Mouse (Mus musculus): ENCODE measurements around the gene Slc44a1. TPM values are rescaled to one million over a fixed set of nuclear protein-coding genes. Genes with fewer than 3 reads are reported as not detected.

Slc44a1 gene
- total RNA-seq, 2 experiments from 2014 or later = 3.5 to 5.8 TPM

- ATAC-seq (replicated peaks; ENCODE audit: poor library complexity) = no peak
Measured at GRCm38 (mm10) chr4:53430522-53430921, 9.7 kb upstream of the Slc44a1 start.

GRCm38 (mm10) chr4:53431585-53432234 is 8.5 kb upstream of the Slc44a1 start:
- peak; percentile 98 for ATAC-seq (replicated peaks; ENCODE audit: poor library complexity)

GRCm38 (mm10) chr4:53437110-53437755 is 3.0 kb upstream of the Slc44a1 start:
- no peak for ATAC-seq (replicated peaks; ENCODE audit: poor library complexity)

- ATAC-seq (replicated peaks; ENCODE audit: poor library complexity) = no peak
Measured at GRCm38 (mm10) chr4:53438386-53438785, 1.8 kb upstream of the Slc44a1 start.

- ATAC-seq (replicated peaks; ENCODE audit: poor library complexity) = peak; percentile 12; the same call in 1 of the 2 replicates
Measured at GRCm38 (mm10) chr4:53438836-53439480, 1.3 kb upstream of the Slc44a1 start.

- ATAC-seq (replicated peaks; ENCODE audit: poor library complexity) = 0 out of 2 replicates have a peak, but pooled peaks have one; percentile 1
Measured at GRCm38 (mm10) chr4:53439636-53440009, 590 bp upstream of the Slc44a1 start.

GRCm38 (mm10) chr4:53440816-53441571 is 781 bp downstream of the Slc44a1 start:
- ATAC-seq (replicated peaks; ENCODE audit: poor library complexity) = peak; percentile 11; the same call in 1 of the 2 replicates

GRCm38 (mm10) chr4:53441683-53442082 is 1.5 kb downstream of the Slc44a1 start:
- no peak for ATAC-seq (replicated peaks; ENCODE audit: poor library complexity)

GRCm38 (mm10) chr4:53446216-53446615 is 6.0 kb downstream of the Slc44a1 start:
- no peak for ATAC-seq (replicated peaks; ENCODE audit: poor library complexity)

- ATAC-seq (replicated peaks; ENCODE audit: poor library complexity) = no peak
Measured at GRCm38 (mm10) chr4:53447773-53448172, 7.6 kb downstream of the Slc44a1 start.

- no peak for ATAC-seq (replicated peaks; ENCODE audit: poor library complexity)
Measured at GRCm38 (mm10) chr4:53450736-53451135, 10.5 kb downstream of the Slc44a1 start.

- ATAC-seq (replicated peaks; ENCODE audit: poor library complexity) = peak; percentile 75
Measured at GRCm38 (mm10) chr4:53451887-53452286, 11.7 kb downstream of the Slc44a1 start.

- ATAC-seq (replicated peaks; ENCODE audit: poor library complexity) = no peak
Measured at GRCm38 (mm10) chr4:53452457-53452856, 12.2 kb downstream of the Slc44a1 start.

GRCm38 (mm10) chr4:53452976-53453889 is 13.0 kb downstream of the Slc44a1 start:
- no peak for ATAC-seq (replicated peaks; ENCODE audit: poor library complexity)

GRCm38 (mm10) chr4:53455885-53456284 is 15.7 kb downstream of the Slc44a1 start:
- no peak for ATAC-seq (replicated peaks; ENCODE audit: poor library complexity)

- peak; percentile 66 for ATAC-seq (replicated peaks; ENCODE audit: poor library complexity)
Measured at GRCm38 (mm10) chr4:53456570-53456969, 16.4 kb downstream of the Slc44a1 start.

- no peak for ATAC-seq (replicated peaks; ENCODE audit: poor library complexity)
Measured at GRCm38 (mm10) chr4:53458503-53458902, 18.3 kb downstream of the Slc44a1 start.

GRCm38 (mm10) chr4:53459697-53460096 is 19.5 kb downstream of the Slc44a1 start:
- ATAC-seq (replicated peaks; ENCODE audit: poor library complexity) = peak; percentile 63

GRCm38 (mm10) chr4:53461026-53461425 is 20.8 kb downstream of the Slc44a1 start:
- no peak for ATAC-seq (replicated peaks; ENCODE audit: poor library complexity)

GRCm38 (mm10) chr4:53462069-53462468 is 21.9 kb downstream of the Slc44a1 start:
- ATAC-seq (replicated peaks; ENCODE audit: poor library complexity) = no peak

All from megakaryocyte progenitor cell, adult 5-6 weeks (primary cell).